Mouse (Mus musculus): ENCODE data around the gene Rgs6. TPM values are rescaled to one million over a fixed set of nuclear protein-coding genes. Genes with fewer than 3 reads are reported as not detected.

Rgs6 gene
- polyA plus RNA-seq, 1 experiment from 2014 or later, result 2.6 TPM

DNA sequence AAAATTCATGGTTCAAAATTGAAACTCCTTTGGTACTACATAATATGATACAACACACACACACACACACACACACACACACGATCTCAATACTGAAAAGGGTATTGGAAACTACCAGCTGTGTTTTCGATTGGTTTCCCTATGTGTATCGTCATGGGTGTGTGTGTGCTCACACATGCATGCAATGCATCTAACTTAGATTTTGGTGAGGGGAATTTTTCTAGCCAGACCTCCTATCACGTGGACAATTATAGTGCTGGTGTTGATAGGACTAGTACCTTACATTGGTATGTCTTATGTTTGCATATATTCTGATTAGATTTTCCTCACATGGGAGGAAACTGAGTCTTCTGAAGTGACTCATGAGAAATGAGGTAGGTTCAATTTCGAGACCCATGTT is 192.8 kb downstream of the Rgs6 start:
- Histone ChIP-seq H3K4me2 (ENCODE audit: low read depth, low read length) (no peak overlapping the region), H3K9ac (ENCODE audit: low read depth, low read length) (no peak overlapping the region), H3K36me3 (ENCODE audit: control insufficient read depth, insufficient read depth, low read length) (no peaks in the 10 kb centered on the region), H3K4me3 (ENCODE audit: low read depth, low read length) (no peak overlapping the region), H3K27ac (replicated peaks; ENCODE audit: low read depth, low read length) (no peak overlapping the region), H3K4me1 (ENCODE audit: control insufficient read depth, insufficient read depth, low read length) (no peaks in the 10 kb centered on the region), H3K27me3 (replicated peaks; ENCODE audit: control insufficient read depth, insufficient read depth, low read length) (no peaks in the 10 kb centered on the region), H3K9me3 (ENCODE audit: control insufficient read depth, low read length) (no peaks in the 10 kb centered on the region)
- DNase-seq (ENCODE audit: low spot score), result no peak
- no peak for ATAC-seq (ENCODE audit: low read depth)
- 86% methylated on average over 5 of the region's 5 CpGs for WGBS

DNA sequence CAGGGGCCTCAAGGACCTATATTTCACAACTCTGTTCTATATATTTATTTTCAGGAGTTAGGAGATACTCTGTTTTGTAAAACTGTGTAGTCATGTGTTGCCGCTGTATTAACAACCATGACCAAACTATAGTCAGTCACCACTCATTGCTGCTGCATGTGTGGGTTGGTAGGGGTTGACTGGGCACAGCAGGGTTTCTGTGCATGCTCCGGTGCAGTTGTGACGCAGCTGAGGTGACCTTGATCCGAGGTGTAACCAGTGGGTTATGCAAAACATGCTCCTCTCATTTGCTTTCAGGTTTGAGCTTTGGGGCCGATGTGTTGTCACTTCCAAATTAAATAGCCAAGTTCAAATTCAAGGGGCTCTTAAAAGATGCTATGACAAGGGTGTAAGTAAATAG is 193.3 kb downstream of the Rgs6 start:
- Histone ChIP-seq H3K9me3 (ENCODE audit: control insufficient read depth, low read length) (no peaks in the 10 kb centered on the region), H3K4me2 (ENCODE audit: low read depth, low read length) (no peak overlapping the region), H3K27ac (replicated peaks; ENCODE audit: low read depth, low read length) (no peak overlapping the region), H3K27me3 (replicated peaks; ENCODE audit: control insufficient read depth, insufficient read depth, low read length) (no peaks in the 10 kb centered on the region), H3K4me3 (ENCODE audit: low read depth, low read length) (no peak overlapping the region), H3K36me3 (ENCODE audit: control insufficient read depth, insufficient read depth, low read length) (no peaks in the 10 kb centered on the region), H3K9ac (ENCODE audit: low read depth, low read length) (no peak overlapping the region), H3K4me1 (ENCODE audit: control insufficient read depth, insufficient read depth, low read length) (no peaks in the 10 kb centered on the region)
- ATAC-seq (ENCODE audit: low read depth), result no peak
- no peak for DNase-seq (ENCODE audit: low spot score)
- WGBS, result 74% methylated on average over 5 of the region's 5 CpGs

DNA sequence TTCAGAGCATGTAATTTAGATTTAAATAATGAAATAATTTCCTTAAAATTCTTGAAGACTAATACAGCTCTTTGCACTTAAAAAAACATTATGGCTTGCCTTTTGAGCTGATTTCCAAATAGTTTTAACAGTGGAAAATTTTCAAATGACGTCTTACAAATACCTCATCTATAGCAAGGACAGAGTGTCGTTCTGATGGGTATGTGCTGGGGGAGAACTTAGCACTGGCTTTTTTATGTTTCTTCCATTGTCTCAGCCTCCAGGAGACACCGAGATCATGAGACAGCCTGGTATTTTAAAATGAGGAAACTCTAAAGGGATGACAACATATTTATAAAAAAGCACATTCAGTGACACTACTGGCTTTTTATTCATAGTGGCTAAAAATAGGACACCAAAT is 204.0 kb downstream of the Rgs6 start:
- H3K4me1 ChIP-seq (ENCODE audit: control insufficient read depth, insufficient read depth, low read length), result no peaks in the 10 kb centered on the region
- H3K27ac ChIP-seq (replicated peaks; ENCODE audit: low read depth, low read length), result no peak overlapping the region
- H3K4me3 ChIP-seq (ENCODE audit: low read depth, low read length), result no peak overlapping the region
- H3K9me3 ChIP-seq (ENCODE audit: control insufficient read depth, low read length), result no peaks in the 10 kb centered on the region
- no peak overlapping the region for H3K9ac ChIP-seq (ENCODE audit: low read depth, low read length)
- WGBS, result 79% methylated on average over 3 of the region's 3 CpGs
- no peaks in the 10 kb centered on the region for H3K27me3 ChIP-seq (replicated peaks; ENCODE audit: control insufficient read depth, insufficient read depth, low read length)
- no peak for DNase-seq (ENCODE audit: low spot score)
- H3K36me3 ChIP-seq (ENCODE audit: control insufficient read depth, insufficient read depth, low read length), result no peaks in the 10 kb centered on the region
- no peak for ATAC-seq (ENCODE audit: low read depth)
- no peak overlapping the region for H3K4me2 ChIP-seq (ENCODE audit: low read depth, low read length)

DNA sequence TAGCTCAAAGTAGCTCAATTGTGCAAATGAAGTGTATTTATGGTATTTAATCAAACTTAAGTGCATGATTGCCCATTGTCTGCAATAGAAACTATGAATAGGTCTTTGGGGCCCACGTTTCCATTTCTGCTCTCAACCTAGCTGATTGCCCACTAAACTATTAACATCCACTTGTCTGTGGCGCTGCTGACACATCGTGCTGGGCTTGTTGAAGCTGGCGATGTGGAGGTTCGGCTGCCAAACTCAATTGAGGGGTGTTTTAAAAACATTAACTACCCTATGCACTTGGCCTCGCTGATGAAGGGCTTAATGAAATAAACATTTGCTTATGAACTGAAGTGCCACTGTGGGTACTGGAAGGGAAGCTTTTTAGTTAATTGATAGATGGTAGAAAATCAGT is 211.8 kb downstream of the Rgs6 start:
- ATAC-seq (ENCODE audit: low read depth) (no peak), DNase-seq (ENCODE audit: low spot score) (no peak)
- Histone ChIP-seq H3K27me3 (replicated peaks; ENCODE audit: control insufficient read depth, insufficient read depth, low read length) (no peaks in the 10 kb centered on the region), H3K9me3 (ENCODE audit: control insufficient read depth, low read length) (no peaks in the 10 kb centered on the region), H3K4me1 (ENCODE audit: control insufficient read depth, insufficient read depth, low read length) (no peaks in the 10 kb centered on the region), H3K9ac (ENCODE audit: low read depth, low read length) (no peak overlapping the region), H3K4me2 (ENCODE audit: low read depth, low read length) (no peak overlapping the region), H3K27ac (replicated peaks; ENCODE audit: low read depth, low read length) (no peak overlapping the region), H3K36me3 (ENCODE audit: control insufficient read depth, insufficient read depth, low read length) (no peaks in the 10 kb centered on the region), H3K4me3 (ENCODE audit: low read depth, low read length) (no peak overlapping the region)
- WGBS, result 70% methylated on average over 6 of the region's 6 CpGs

DNA sequence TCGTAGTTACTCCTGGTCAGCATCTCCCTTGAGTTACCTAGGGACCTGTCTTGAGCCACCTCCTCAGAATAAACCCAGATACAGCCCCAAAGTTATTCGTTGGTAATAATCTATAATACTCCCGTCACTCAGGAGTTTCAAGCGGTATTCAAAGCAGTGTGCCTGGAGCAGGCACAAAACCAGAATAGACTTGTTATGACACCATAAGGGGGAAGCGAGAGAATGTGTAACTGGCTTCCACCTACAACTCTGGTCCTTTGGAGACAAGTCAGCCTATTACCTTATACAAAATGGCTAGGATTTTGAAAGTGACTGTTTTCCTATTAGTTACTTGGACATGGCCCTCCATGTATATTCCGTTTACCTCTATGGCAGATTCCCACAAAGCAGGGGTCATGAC is 213.6 kb downstream of the Rgs6 start:
- DNase-seq (ENCODE audit: low spot score) (no peak), ATAC-seq (ENCODE audit: low read depth) (no peak)
- Histone ChIP-seq H3K9me3 (ENCODE audit: control insufficient read depth, low read length) (no peaks in the 10 kb centered on the region), H3K9ac (ENCODE audit: low read depth, low read length) (no peak overlapping the region), H3K4me2 (ENCODE audit: low read depth, low read length) (no peak overlapping the region), H3K27me3 (replicated peaks; ENCODE audit: control insufficient read depth, insufficient read depth, low read length) (no peaks in the 10 kb centered on the region), H3K27ac (replicated peaks; ENCODE audit: low read depth, low read length) (no peak overlapping the region), H3K4me3 (ENCODE audit: low read depth, low read length) (no peak overlapping the region), H3K4me1 (ENCODE audit: control insufficient read depth, insufficient read depth, low read length) (no peaks in the 10 kb centered on the region), H3K36me3 (ENCODE audit: control insufficient read depth, insufficient read depth, low read length) (no peaks in the 10 kb centered on the region)
- WGBS, result 82% methylated on average over 6 of the region's 6 CpGs

DNA sequence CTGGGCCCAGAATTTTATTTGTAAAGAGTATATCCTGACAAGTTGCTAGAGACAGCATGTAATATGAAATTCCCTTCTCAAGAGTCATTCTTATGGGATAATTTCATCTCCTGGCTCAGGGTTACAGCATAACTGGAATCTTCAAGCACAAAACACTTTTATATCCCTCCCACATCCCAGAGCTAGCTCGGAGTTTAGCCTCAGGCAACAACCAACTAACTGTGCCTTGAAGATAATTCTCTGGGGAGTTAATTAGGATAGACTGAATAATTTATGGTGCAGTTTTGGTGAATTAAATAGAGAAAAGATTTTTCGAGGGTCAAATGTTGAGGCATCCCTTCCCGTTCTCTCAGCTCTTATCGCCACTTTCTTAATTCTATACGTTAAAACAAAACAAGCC is 214.6 kb downstream of the Rgs6 start:
- Histone ChIP-seq H3K4me2 (ENCODE audit: low read depth, low read length) (no peak overlapping the region), H3K9me3 (ENCODE audit: control insufficient read depth, low read length) (no peaks in the 10 kb centered on the region), H3K4me3 (ENCODE audit: low read depth, low read length) (no peak overlapping the region), H3K27ac (replicated peaks; ENCODE audit: low read depth, low read length) (no peak overlapping the region), H3K4me1 (ENCODE audit: control insufficient read depth, insufficient read depth, low read length) (no peaks in the 10 kb centered on the region), H3K36me3 (ENCODE audit: control insufficient read depth, insufficient read depth, low read length) (no peaks in the 10 kb centered on the region), H3K9ac (ENCODE audit: low read depth, low read length) (no peak overlapping the region), H3K27me3 (replicated peaks; ENCODE audit: control insufficient read depth, insufficient read depth, low read length) (no peaks in the 10 kb centered on the region)
- 69% methylated on average over 5 of the region's 5 CpGs for WGBS
- no peak for ATAC-seq (ENCODE audit: low read depth)
- DNase-seq (ENCODE audit: low spot score), result peak; percentile 16

DNA sequence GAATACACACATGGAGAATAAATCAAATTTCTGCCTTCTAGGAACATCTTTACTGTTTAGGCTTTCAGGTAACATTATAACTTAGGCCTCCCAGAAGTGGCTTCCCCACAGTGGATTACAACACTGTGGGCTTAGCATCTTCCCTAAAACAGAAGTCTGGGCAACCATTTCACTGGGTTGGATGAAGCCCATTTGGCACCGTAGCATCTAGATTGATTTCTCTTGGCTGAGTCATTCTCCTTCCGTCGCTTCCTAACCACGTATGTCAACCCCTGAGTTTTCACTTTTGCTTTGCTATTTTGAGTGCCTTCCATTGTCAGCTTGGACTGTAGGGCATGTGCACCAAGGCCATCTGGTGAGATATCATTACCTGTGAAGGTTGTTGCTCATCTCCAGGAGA is 217.1 kb downstream of the Rgs6 start:
- Histone ChIP-seq H3K4me2 (ENCODE audit: low read depth, low read length) (no peak overlapping the region), H3K27ac (replicated peaks; ENCODE audit: low read depth, low read length) (no peak overlapping the region), H3K36me3 (ENCODE audit: control insufficient read depth, insufficient read depth, low read length) (no peaks in the 10 kb centered on the region), H3K27me3 (replicated peaks; ENCODE audit: control insufficient read depth, insufficient read depth, low read length) (no peaks in the 10 kb centered on the region), H3K9ac (ENCODE audit: low read depth, low read length) (no peak overlapping the region), H3K4me1 (ENCODE audit: control insufficient read depth, insufficient read depth, low read length) (no peaks in the 10 kb centered on the region), H3K4me3 (ENCODE audit: low read depth, low read length) (no peak overlapping the region), H3K9me3 (ENCODE audit: control insufficient read depth, low read length) (no peaks in the 10 kb centered on the region)
- whole genome bisulfite sequencing, result 90% methylated on average over 4 of the region's 4 CpGs
- ATAC-seq (ENCODE audit: low read depth) (no peak), DNase-seq (ENCODE audit: low spot score) (no peak)

DNA sequence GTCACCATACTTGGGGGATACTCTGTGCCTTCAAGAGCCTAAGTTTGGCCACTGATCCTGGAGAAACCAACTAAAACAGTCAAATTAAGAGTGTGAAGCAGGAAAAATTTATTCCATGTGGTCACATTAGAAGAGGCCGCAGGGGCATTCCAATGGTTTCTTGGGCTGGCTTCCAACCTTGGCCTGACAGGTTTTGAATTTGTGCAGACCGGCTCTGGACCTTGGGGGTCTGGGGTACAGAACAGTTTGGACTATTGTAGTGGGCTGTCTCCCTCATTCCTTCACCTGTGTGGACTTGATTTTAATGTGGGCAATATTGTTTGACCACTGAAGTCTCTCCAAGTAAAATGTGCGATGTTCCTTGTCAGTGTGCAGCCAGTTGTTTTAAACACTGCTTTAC is 222.5 kb downstream of the Rgs6 start:
- H3K9me3 ChIP-seq (ENCODE audit: control insufficient read depth, low read length), result no peaks in the 10 kb centered on the region
- H3K4me3 ChIP-seq (ENCODE audit: low read depth, low read length), result no peak overlapping the region

DNA sequence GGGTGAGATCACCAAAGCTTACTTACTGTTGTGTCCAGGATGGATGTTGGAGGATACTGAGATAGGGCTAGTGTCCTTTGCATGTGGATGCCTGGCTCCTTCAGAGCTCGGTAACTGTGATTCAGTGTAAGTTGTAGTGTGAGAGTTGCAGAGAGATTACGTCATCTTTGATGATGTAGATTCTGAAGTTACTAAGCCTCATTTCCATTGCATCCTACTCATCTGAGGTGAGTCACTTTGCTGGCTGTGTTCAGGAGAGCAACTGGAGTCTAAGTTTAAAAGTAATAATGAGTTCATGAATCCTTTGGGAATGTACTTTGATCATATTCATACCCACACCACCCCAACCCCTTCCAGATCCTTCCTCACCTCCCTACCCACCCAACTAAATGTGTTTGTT is 227.9 kb downstream of the Rgs6 start:
- Histone ChIP-seq H3K4me1 (ENCODE audit: control insufficient read depth, insufficient read depth, low read length) (no peaks in the 10 kb centered on the region), H3K27ac (replicated peaks; ENCODE audit: low read depth, low read length) (no peak overlapping the region), H3K27me3 (replicated peaks; ENCODE audit: control insufficient read depth, insufficient read depth, low read length) (no peaks in the 10 kb centered on the region), H3K4me2 (ENCODE audit: low read depth, low read length) (no peak overlapping the region), H3K9ac (ENCODE audit: low read depth, low read length) (no peak overlapping the region), H3K36me3 (ENCODE audit: control insufficient read depth, insufficient read depth, low read length) (no peaks in the 10 kb centered on the region), H3K4me3 (ENCODE audit: low read depth, low read length) (no peak overlapping the region), H3K9me3 (ENCODE audit: control insufficient read depth, low read length) (no peaks in the 10 kb centered on the region)
- no peak for ATAC-seq (ENCODE audit: low read depth)
- 84% methylated on average over 2 of the region's 2 CpGs for WGBS
- no peak for DNase-seq (ENCODE audit: low spot score)

More for the DNA sequence above, 222.5 kb downstream of the Rgs6 start:
- H3K9ac ChIP-seq (ENCODE audit: low read depth, low read length), result no peak overlapping the region
- DNase-seq (ENCODE audit: low spot score) (no peak), ATAC-seq (ENCODE audit: low read depth) (no peak)
- no peaks in the 10 kb centered on the region for H3K27me3 ChIP-seq (replicated peaks; ENCODE audit: control insufficient read depth, insufficient read depth, low read length)
- no peak overlapping the region for H3K27ac ChIP-seq (replicated peaks; ENCODE audit: low read depth, low read length)
- H3K4me2 ChIP-seq (ENCODE audit: low read depth, low read length), result no peak overlapping the region
- no peaks in the 10 kb centered on the region for H3K4me1 ChIP-seq (ENCODE audit: control insufficient read depth, insufficient read depth, low read length)
- 84% methylated on average over 3 of the region's 3 CpGs for WGBS
- no peaks in the 10 kb centered on the region for H3K36me3 ChIP-seq (ENCODE audit: control insufficient read depth, insufficient read depth, low read length)
